Mouse (Mus musculus): Measurements from ENCODE around the gene Olfr1152. TPM values are rescaled to one million over a fixed set of nuclear protein-coding genes. Genes with fewer than 3 reads are reported as not detected.

The Olfr1152 gene
- total RNA-seq (2021) = not detected
- long read RNA-seq, experiment 1 = 0 reads
- long read RNA-seq, experiment 2 = 0 reads

- DNase-seq = no peak
These were observed at the start of gene Olfr1152 for GRCm38 (mm10) chr2:87866192-87866591. TSS of gene Olfr1152 (plus strand) at chr2:87866492.

DNA sequence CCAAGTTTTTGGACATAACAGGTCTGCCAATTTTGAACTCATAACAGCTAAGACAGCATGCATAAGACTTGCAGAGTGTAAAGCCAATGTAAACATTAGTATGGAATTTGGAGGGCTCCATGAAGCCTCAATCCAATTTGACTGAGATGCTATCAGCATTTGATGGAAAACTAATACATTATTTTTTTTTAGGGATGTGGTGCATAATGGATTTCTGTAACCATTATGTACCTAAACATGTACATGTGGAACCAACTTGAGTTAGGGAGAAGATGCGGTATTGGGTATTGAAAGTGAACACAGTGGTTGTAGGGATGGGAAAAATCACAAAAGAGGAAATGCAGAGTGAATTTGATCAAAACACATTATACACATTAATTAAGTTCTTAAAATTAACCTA is 36.1 kb upstream of the Olfr1152 start, which contains the start of gene Olfr1148:
Gene Olfr1148, plus strand, starts transcription at position 301 of the 400 bp plus-strand sequence.
- no peak for DNase-seq

- DNase-seq = no peak
These were observed 22.6 kb upstream of the Olfr1152 start, which contains the start of gene Olfr1150-ps1 for GRCm38 (mm10) chr2:87843693-87844092. TSS of gene Olfr1150-ps1 (plus strand) at chr2:87843993.

DNA sequence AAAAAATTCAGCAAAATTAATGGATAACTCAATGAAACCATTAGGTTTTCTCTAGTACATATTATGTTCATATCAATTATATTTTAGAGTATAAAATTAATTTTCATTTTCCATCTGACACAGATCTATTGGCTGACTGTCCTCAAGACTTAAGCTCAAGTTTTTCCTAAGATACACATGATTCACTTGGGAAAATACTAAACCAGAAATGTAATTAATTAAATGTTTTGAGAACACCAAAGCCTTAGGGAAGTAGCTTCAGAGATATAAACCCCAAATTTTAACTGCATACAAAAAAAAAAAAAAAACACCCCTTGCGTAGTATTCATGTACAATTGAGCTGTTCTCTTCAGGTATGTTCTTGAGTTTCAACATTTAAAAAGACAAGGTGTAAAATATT is 10.7 kb upstream of the Olfr1152 start, which contains the start of gene Olfr1151:
Gene Olfr1151, plus strand, starts transcription at position 301 of the 400 bp plus-strand sequence.
- DNase-seq = no peak

- DNase-seq = no peak
These were observed 28.4 kb downstream of the Olfr1152 start, which contains the start of gene Olfr1153 for GRCm38 (mm10) chr2:87894662-87895061. TSS of gene Olfr1153 (plus strand) at chr2:87894962.

- no peak for DNase-seq
These were observed 38.8 kb downstream of the Olfr1152 start, which contains the start of gene Olfr1154 for GRCm38 (mm10) chr2:87905066-87905465. TSS of gene Olfr1154 (minus strand) at chr2:87905166.

Other genes starting within 250 kb of the Olfr1152 start
- not detected for gene Olfr1131, start 239.4 kb upstream of the Olfr1152 start, total RNA-seq (2021)
- gene Olfr1132, start 229.0 kb upstream of the Olfr1152 start, total RNA-seq (2021) = not detected
- gene Olfr1133, start 219.1 kb upstream of the Olfr1152 start, total RNA-seq (2021) = not detected
- not detected for gene Olfr1134, start 208.0 kb upstream of the Olfr1152 start, total RNA-seq (2021)
- gene Olfr1135, start 192.8 kb upstream of the Olfr1152 start, total RNA-seq (2021) = not detected
- not detected for gene Olfr1136, start 172.5 kb upstream of the Olfr1152 start, total RNA-seq (2021)
- gene Olfr1137, start 153.3 kb upstream of the Olfr1152 start, total RNA-seq (2021) = not detected
- not detected for gene Olfr1138, start 126.5 kb upstream of the Olfr1152 start, total RNA-seq (2021)
- gene Olfr1140, start 122.7 kb upstream of the Olfr1152 start, total RNA-seq (2021) = not detected
- not detected for gene Olfr1141, start 112.5 kb upstream of the Olfr1152 start, total RNA-seq (2021)
- gene Olfr152, start 87.0 kb upstream of the Olfr1152 start, total RNA-seq (2021) = not detected
- gene Olfr1143, start 65.9 kb upstream of the Olfr1152 start, total RNA-seq (2021) = not detected
- gene Olfr1145, start 56.7 kb upstream of the Olfr1152 start, total RNA-seq (2021) = not detected
- not detected for gene Olfr1148, start 36.0 kb upstream of the Olfr1152 start, total RNA-seq (2021)
- not detected for gene Olfr1150-ps1, start 22.5 kb upstream of the Olfr1152 start, total RNA-seq (2021)
- not detected for gene Olfr1151, start 10.6 kb upstream of the Olfr1152 start, total RNA-seq (2021)
- gene Olfr1153, start 28.5 kb downstream of the Olfr1152 start, total RNA-seq (2021) = not detected
- gene Olfr1154, start 38.7 kb downstream of the Olfr1152 start, total RNA-seq (2021) = not detected
- not detected for gene Olfr1155, start 78.6 kb downstream of the Olfr1152 start, total RNA-seq (2021)
- gene Olfr1156, start 86.6 kb downstream of the Olfr1152 start, total RNA-seq (2021) = not detected
- gene Olfr1157, start 101.8 kb downstream of the Olfr1152 start, total RNA-seq (2021) = not detected
- not detected for gene Olfr74, start 108.2 kb downstream of the Olfr1152 start, total RNA-seq (2021)
- gene Olfr1158, start 123.6 kb downstream of the Olfr1152 start, total RNA-seq (2021) = not detected
- gene Olfr1160, start 141.8 kb downstream of the Olfr1152 start, total RNA-seq (2021) = not detected
- not detected for gene Olfr1161, start 156.3 kb downstream of the Olfr1152 start, total RNA-seq (2021)
- gene Olfr73, start 171.2 kb downstream of the Olfr1152 start, total RNA-seq (2021) = not detected
- not detected for gene Olfr1162, start 184.6 kb downstream of the Olfr1152 start, total RNA-seq (2021)
- gene Olfr1163, start 205.3 kb downstream of the Olfr1152 start, total RNA-seq (2021) = not detected
- gene Olfr1164, start 227.5 kb downstream of the Olfr1152 start, total RNA-seq (2021) = not detected